Mouse (Mus musculus) spleen, postnatal 36 days (tissue): ENCODE measurements at regions not wholly inside any gene's neighbourhood (a gene's known extent, or its start where the extent isn't known, plus 50 kb on each side); places are given as distances from the start of the nearest gene placed in this dataset.
A peak's percentile ranks its signal among the peaks of the same experiment; 100 is the strongest.
"Not testable (repeated sequence)": the region's sequence is repeated elsewhere in the genome, so short reads cannot be mapped to it uniquely, and the experiment has no call there.

Experiments
- DNase-seq, 2 experiments: peaks; one replicate each; pipeline ENCODE4 v3.0.0; 2022; ENCODE audit warnings: low spot score in 2 of 2, mixed read lengths in 1 of 2

DNA sequence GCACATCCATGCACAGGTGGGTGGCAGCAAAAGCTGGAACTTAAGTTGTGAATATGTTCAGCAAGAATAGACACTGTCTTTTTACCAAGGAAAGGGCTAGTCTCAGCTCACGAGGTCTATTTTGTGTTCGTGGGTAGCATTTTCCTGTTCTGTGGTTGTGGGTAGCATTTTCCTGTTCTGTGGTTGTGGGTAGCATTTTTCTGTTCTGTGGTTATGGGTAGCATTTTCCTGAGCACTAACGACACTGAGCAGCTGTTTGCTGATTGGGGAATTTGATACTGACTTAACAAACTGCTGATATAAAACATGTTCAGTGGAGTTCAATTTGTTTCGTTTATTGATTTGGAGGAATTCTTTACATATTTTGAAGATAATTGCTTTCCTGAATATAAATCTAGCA, 837.8 kb upstream of the Vwc2 start:
- DNase-seq = peak in 1 of 2 experiments; percentile 4

DNA sequence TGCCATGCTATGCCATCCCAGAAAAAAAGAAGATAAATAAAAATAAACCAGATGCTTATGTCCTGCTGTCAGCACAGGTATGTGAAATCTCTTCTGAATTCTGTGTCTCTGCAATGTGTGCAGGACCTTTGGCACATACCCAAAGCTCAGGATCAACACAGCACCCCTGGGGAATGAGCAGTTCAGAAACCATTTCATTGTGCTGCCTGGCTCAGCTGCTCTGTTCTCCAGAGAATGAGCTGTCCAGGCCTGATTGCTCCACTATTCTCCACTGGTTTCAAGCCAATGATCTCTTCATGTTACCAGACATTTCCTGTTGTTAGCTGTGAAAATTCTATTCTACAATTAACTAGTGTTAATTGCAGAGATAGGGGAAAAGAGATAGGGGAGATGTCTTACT, 830.5 kb upstream of the Vwc2 start:
- DNase-seq = no peak

DNA sequence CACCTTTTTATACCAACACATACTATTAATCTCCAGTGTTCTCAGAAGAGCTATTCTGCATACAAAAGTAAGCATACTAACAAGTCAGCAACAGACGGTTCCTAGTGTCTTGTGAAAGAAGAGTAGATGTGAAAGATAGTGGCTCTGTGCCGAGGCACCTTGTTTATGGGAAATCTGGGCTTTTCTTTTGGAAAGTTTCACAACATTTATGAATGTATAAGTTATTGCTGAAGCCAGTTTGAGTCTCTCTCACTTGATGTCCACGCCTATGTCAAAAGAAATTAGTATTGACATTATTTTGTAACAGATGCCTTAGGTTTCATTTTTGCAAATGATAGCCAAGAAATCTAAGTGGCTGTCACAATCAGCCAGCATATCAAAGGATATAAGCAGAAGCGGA, 822.0 kb upstream of the Vwc2 start:
- DNase-seq = no peak

DNA sequence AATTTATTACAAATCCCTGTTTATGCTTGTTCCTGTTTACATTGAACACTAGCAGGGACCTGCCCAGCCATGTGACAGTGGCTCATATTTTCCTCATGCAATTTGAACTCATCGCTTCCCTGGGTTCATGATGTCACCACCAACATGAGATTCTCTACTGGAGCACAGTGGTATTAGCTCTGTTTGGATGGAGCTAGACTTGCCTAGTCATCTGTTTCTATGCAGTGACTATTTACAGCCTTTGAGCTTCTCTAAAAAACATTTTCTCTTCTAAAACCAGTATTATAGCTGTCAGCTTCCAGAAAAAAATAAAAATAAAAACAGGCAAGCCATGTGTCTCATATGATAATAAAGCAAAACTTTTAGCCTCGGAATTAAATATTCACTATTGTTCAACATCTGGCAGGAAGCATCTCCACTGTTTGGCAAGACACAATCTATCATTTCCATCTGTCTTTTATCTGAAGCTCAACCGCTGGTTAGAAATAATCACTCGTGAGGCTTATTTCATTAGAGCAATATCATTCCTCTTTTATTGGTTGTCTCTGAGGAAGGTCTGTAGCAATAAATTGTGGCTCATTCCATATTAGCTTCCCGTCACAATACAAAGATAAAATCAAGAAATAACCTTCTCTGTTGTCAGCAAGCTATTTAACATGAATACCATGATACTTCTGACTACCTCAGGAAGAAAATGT, 804.9 kb upstream of the Vwc2 start:
- no peak for DNase-seq

DNA sequence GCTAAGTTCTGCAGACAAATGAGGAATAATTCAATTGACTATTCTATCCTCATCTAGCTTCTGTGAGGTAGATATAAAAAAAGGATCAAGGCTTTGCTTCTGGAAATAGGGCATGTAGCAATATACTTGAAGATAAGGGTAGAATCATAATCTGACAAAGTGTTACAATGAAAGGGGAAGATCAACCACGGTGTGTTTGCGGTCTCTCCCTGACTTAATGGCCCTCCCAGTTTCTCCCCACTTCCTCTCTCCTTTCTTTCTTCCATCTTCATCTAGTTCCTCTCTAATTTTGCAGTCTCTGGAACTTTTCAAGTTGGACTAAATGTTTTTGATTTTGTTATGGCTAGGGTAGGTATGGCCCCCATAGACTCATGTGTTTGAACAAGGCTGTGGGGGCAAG, 796.6 kb upstream of the Vwc2 start:
- no peak for DNase-seq

DNA sequence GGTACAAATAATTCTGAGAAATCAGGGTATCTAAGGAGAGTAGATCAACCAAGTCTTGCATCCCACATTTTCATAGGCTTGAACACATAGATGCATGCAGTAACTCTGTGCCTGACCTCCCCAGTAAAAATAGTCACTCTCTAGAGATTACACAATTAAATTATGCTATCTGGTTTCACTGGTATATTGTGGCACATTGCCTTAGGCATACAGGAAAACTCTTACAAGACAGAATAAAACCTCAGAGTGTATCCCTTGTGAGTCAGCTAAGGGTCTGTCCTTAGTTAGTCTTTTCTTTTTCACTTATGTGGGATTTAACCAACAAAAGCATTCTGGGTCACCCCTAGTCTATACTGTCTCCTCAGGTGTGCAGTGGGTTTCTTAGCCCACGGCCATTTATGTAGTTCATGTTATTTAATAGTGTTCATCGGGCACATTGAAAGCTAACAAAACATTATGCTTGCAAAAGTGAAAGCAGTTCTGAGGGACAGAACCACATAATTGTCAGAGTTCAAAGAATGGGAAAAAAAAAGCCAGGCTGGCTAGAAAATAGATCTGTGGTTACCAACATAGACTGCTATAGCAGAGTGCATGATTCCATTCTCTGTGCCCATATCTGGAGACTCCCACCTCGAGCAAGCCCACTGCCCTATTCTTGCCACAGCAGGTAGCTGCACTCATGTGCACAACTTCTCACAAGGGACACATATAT, 795.8 kb upstream of the Vwc2 start:
- no peak for DNase-seq

DNA sequence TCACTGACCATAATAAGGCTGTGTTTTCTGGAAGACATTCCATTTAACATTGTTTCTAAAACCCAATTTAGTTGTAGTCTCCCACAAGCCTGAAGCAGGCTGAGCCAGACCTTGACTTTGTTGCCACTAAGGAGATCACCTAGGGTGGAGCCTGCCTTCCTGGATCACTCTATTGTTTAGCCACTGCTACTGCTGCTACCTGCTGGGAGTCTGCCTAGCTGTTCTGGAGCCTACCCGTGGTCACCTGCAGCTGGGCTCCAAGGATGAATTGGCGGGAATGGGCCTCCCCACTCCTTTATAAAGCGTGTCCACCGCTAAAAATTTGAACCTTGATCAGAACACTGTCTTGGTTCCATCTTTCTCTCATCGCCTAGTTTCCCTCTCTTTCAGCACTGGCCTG, 783.8 kb upstream of the Vwc2 start:
- not testable (repeated sequence) for DNase-seq

DNA sequence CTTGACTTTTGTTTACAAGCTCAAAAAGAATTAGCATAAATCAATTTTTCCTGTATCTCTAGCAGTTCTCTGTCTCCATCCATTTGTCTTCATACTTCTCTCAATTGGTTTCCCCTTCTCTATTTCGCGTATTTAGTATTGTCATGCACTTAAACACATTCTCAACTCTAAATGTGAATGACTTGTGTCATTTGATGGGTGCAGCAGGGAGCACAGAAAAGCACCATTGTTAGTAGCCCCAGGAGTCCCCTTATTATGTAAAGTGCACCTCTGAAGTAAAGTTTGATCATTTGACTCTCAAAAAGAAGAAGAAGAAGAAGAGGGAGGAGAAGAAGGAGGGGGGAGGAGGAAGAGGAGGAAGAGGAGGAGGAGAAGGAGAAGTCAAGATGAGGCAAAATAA, 776.2 kb upstream of the Vwc2 start:
- DNase-seq = no peak

DNA sequence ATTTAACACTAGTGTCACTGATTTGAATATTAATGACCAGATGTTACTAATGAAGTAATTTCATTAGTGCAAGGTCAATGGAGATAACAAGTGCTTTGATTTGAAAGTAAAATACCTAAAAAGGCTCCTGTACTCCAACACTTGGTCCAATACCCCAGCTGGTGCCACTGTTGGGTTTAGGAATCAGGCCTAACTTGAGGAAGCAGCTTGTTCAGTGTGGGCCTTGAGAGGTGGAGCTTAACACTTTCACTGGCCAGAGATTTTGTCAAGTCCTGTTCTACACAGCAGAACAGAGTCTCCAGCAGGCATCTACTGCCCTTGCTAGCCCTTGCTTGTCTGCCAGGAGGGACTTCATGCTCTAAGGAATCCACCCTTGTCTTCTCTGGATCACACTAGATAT, 741.7 kb upstream of the Vwc2 start:
- no peak for DNase-seq
